Mouse (Mus musculus) kidney, adult 2 months (tissue): ENCODE results near the gene Gm14085.

Experiments
- CTCF ChIP-seq: fragments of 200-500 bp; conservative IDR thresholded peaks from 2 replicates; pipeline ENCODE4 v1.5.1; 2011; ENCODE audit warnings: low read depth, mild to moderate bottlenecking, control low read depth, low read length, moderate library complexity, mixed read lengths; ENCODE audit not compliant: insufficient read depth, insufficient read length
- POLR2A ChIP-seq: fragments of 200-500 bp; IDR thresholded peaks from one replicate; pipeline ENCODE4 v1.6.1; 2011; ENCODE audit warnings: low read depth, low read length, control low read depth

DNA sequence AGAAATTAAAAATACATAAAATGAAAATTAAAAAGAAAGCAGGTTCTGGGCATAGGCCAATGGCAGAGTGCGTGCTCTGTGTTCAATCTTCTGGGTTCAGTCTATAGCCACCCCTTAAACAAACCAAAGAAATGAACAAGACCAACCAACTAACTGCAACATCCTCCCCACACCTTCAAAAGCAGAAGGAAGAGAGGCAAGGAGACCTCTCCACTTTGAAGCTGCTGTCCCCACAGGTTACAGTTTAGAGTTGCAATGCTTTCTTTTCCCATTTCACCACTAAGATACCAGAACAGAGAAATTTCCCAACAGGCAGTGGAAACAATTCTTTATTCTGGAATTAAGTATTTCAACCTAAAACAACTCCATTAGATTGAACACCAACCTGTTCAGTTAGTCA, 77.5 kb downstream of the Gm14085 start:
- TF ChIP-seq CTCF (no peak), POLR2A (no peak)
